9 mouse cellular contexts compared by ENCODE assay signal in the genomic region with DNA sequence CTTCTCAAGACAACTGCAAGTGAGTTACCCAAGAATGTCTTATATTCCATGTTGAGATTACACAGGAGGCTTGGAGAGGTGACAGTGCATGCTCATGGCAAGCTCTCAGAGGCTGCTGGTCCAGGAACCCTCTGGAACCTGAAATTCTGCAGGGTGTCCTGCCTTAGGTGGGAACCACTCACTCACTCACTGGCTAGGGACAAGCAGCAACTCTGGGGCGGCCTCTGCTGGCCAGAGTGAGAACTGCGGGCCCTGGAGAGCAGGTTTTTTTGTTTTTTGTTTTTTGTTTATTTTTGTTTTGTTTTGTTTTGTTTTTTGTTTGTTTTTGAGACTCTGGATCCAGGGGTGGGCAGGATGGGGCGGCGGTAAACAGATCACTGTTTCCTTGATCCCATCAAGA. TPM values are rescaled to one million over a fixed set of nuclear protein-coding genes. Genes with fewer than 3 reads are reported as not detected.
A peak's percentile ranks its signal among the peaks of the same experiment; 100 is the strongest.
DNase-seq lines count a peak whose midpoint lies in the region; ATAC-seq and TF ChIP-seq lines count a peak whose summit lies in the region.
"Had no signal": no experiment of that assay in that cellular context is flagged by ENCODE, and none has a peak within 500 bp of the region (broad histone marks: within the 10 kb centered on the region; RNA-seq: fewer than 3 reads in every experiment).

No protein-coding gene starts in this region.

- H3K4me1 ChIP-seq in G1E (ENCODE audit: insufficient read depth, low read depth, low read length), result no peaks in the 10 kb centered on the region
- peaks cover 14% of the 10 kb centered on the region; the same call in 1 of the 2 replicates for H3K4me1 ChIP-seq in heart, embryonic 10.5 days
- H3K4me1 ChIP-seq in stomach, postnatal 0 days (replicated peaks; ENCODE audit: control insufficient read depth, insufficient read depth), result no peaks in the 10 kb centered on the region

- DNase-seq in kidney, adult 18-20 months, result peak; percentile 69
- DNase-seq in kidney, adult 11 months, result no peak
- DNase-seq in G1E (ENCODE audit: low spot score), result no peak
- DNase-seq in cerebellum, postnatal 36 days, result peak; percentile 71 to 73
- DNase-seq in heart, embryonic 10.5 days (ENCODE audit: low spot score), result no peak
- DNase-seq in kidney, postnatal 4 days, result peak; percentile 81 to 83
- DNase-seq in lung, postnatal 25 days (ENCODE audit: low spot score), result peak; percentile 36
- peak; percentile 65 for DNase-seq in stomach, postnatal 0 days (ENCODE audit: low spot score)

- H3K27ac ChIP-seq in heart, embryonic 10.5 days, result 0 out of 2 replicates have a peak overlapping the region, but pooled peaks have one; percentile 16
- H3K27ac ChIP-seq in stomach, postnatal 0 days (replicated peaks), result no peak overlapping the region

- 4% methylated on average over 4 of the region's 4 CpGs for WGBS in heart, embryonic 10.5 days
- 14% methylated on average over 4 of the region's 4 CpGs for WGBS in stomach, postnatal 0 days

- TF ChIP-seq EP300 in stomach, postnatal 0 days (optimal IDR thresholded peaks at IDR 0.05), result no peak

- peaks cover 3% of the 10 kb centered on the region; the same call in 1 of the 2 replicates for H3K27me3 ChIP-seq in G1E (ENCODE audit: insufficient read depth, low read length)
- H3K27me3 ChIP-seq in heart, embryonic 10.5 days (ENCODE audit: insufficient read depth, poor library complexity, severe bottlenecking), result peaks cover 12% of the 10 kb centered on the region; the same call in 1 of the 2 replicates
- H3K27me3 ChIP-seq in stomach, postnatal 0 days (ENCODE audit: control insufficient read depth, insufficient read depth, low read length), result no peaks in the 10 kb centered on the region

- H3K9me3 ChIP-seq in G1E (replicated peaks), result no peaks in the 10 kb centered on the region
- no peaks in the 10 kb centered on the region for H3K9me3 ChIP-seq in heart, embryonic 10.5 days
- H3K9me3 ChIP-seq in stomach, postnatal 0 days (ENCODE audit: control insufficient read depth, low read length), result no peaks in the 10 kb centered on the region
- H3K9me3 ChIP-seq: megakaryocyte, embryonic 14.5 days had no signal

- no peaks in the 10 kb centered on the region for H3K36me3 ChIP-seq in G1E (replicated peaks)
- H3K36me3 ChIP-seq in heart, embryonic 10.5 days, result no peaks in the 10 kb centered on the region
- no peaks in the 10 kb centered on the region for H3K36me3 ChIP-seq in stomach, postnatal 0 days (ENCODE audit: control insufficient read depth, insufficient read depth, low read length)

- no peak; the same call in 1 of the 2 replicates for ATAC-seq in G1E (ENCODE audit: extremely low read depth, insufficient number of reproducible peaks, low FRiP score, poor library complexity, severe bottlenecking)
- no peak for ATAC-seq in stomach, postnatal 0 days (ENCODE audit: low FRiP score, low TSS enrichment)

- TF ChIP-seq CTCF in G1E (IDR thresholded peaks at IDR 0.05; ENCODE audit: low read depth, low read length), result peak; percentile 89
- TF ChIP-seq CTCF in stomach, postnatal 0 days (IDR thresholded peaks at IDR 0.05; ENCODE audit: low read depth), result peak; percentile 96

- H3K4me2 ChIP-seq in stomach, postnatal 0 days (replicated peaks; ENCODE audit: low read depth), result peak overlapping the region; percentile 21

- H3K9ac ChIP-seq in stomach, postnatal 0 days (ENCODE audit: low read length), result no peak overlapping the region

- no peak overlapping the region for H3K4me3 ChIP-seq in G1E (ENCODE audit: low read depth, low read length)
- peak overlapping the region; percentile 38; the same call in 1 of the 2 replicates for H3K4me3 ChIP-seq in heart, embryonic 10.5 days
- H3K4me3 ChIP-seq in stomach, postnatal 0 days (ENCODE audit: low read depth, low read length), result no peak overlapping the region
- H3K4me3 ChIP-seq: megakaryocyte, embryonic 14.5 days had no signal

RNA-seq across cellular contexts. Expression of a gene that starts 2.6 kb away (rescaled TPM):
- total RNA-seq in G1E (2014; fragmentation: Nextera tagmentation) (not detected in 2 replicates), G1E (2017) (not detected in 2 replicates)
- not detected in 2 replicates for polyA plus RNA-seq in G1E (2012)
- 0.28 TPM in 1 of 2 replicates, not detected in the other for polyA plus RNA-seq in heart, embryonic 10.5 days (2016; fragmentation: Nextera tagmentation; extraction: Ambion mirVana)
- 0.08 and 0.21 TPM in 2 replicates for polyA plus RNA-seq in stomach, postnatal 0 days (2015; fragmentation: Nextera tagmentation; extraction: Ambion mirVana)

RNA-seq across cellular contexts. Expression of a gene that starts 30.2 kb away (rescaled TPM):
- total RNA-seq in G1E (2014; fragmentation: Nextera tagmentation), result not detected in 2 replicates
- total RNA-seq in G1E (2017), result not detected in 2 replicates
- not detected in 2 replicates for polyA plus RNA-seq in G1E (2012)
- polyA plus RNA-seq in heart, embryonic 10.5 days (2016; fragmentation: Nextera tagmentation; extraction: Ambion mirVana), result not detected in 2 replicates
- polyA plus RNA-seq in stomach, postnatal 0 days (2015; fragmentation: Nextera tagmentation; extraction: Ambion mirVana), result not detected in 2 replicates

Comparison
In these comparisons a context has a peak if more than half of its experiments do, and no peak if none do; other contexts are left out.
1. DNase-seq: peak in kidney, adult 18-20 months (single experiment), cerebellum, postnatal 36 days (2 of 2), kidney, postnatal 4 days (2 of 2), lung, postnatal 25 days (single experiment) and stomach, postnatal 0 days (single experiment); none in kidney, adult 11 months (single experiment), G1E (single experiment) and heart, embryonic 10.5 days (single experiment).